Mouse (Mus musculus) MEL (cell line): ENCODE measurements around the gene Tceal5. TPM values are rescaled to one million over a fixed set of nuclear protein-coding genes. Genes with fewer than 3 reads are reported as not detected.

ENCODE experiments used
- DNase-seq: peaks from one replicate; pipeline ENCODE4 v3.0.0; 2011; ENCODE audit warnings: low read depth, low spot score
- H3K27ac ChIP-seq: 2 replicates; pipeline ENCODE4 v1.5.1; 2012; ENCODE audit warnings: low read depth, mild to moderate bottlenecking, control low read depth, low read length, moderate library complexity; ENCODE audit not compliant: control insufficient read depth
- H3K27me3 ChIP-seq, 2 experiments: fragments of 150-350 bp in 1 of 2; sonication (generic) in 1 of 2; 2 replicates each; pipeline ENCODE4 v1.6.1; 2012; ENCODE audit warnings: low read length in 2 of 2, mild to moderate bottlenecking in 2 of 2, improper control_type of control experiment in 1 of 2, moderate library complexity in 1 of 2; ENCODE audit not compliant: insufficient read depth in 2 of 2, control insufficient read depth in 1 of 2
- H3K36me3 ChIP-seq, 2 experiments: 2 replicates each; pipeline ENCODE4 v1.6.1; 2012 to 2014; ENCODE audit warnings: low read length in 2 of 2, improper control_type of control experiment in 1 of 2, inconsistent platforms in 1 of 2, mild to moderate bottlenecking in 1 of 2; ENCODE audit not compliant: insufficient read depth in 2 of 2, control insufficient read depth in 1 of 2
- H3K4me1 ChIP-seq, 2 experiments: fragments of 150-350 bp in 1 of 2; sonication (generic) in 1 of 2; 2 replicates each; pipeline ENCODE4 v1.6.1; 2012; ENCODE audit warnings: low read length in 2 of 2, improper control_type of control experiment in 1 of 2, mild to moderate bottlenecking in 1 of 2; ENCODE audit not compliant: insufficient read depth in 2 of 2, control insufficient read depth in 1 of 2
- H3K4me3 ChIP-seq, 2 experiments: fragments of 150-350 bp in 1 of 2; sonication (generic) in 1 of 2; 2 replicates each; pipeline ENCODE4 v1.5.1; 2012; ENCODE audit warnings: low read depth in 2 of 2, low read length in 2 of 2, mild to moderate bottlenecking in 2 of 2, moderate library complexity in 2 of 2, control low read depth in 1 of 2, improper control_type of control experiment in 1 of 2; ENCODE audit not compliant: control insufficient read depth in 1 of 2, insufficient read depth in 1 of 2
- H3K79me2 ChIP-seq: 2 replicates; pipeline ENCODE4 v1.6.1; 2012; ENCODE audit warnings: mild to moderate bottlenecking, low read length, moderate library complexity; ENCODE audit not compliant: control insufficient read depth, poor library complexity, insufficient read depth
- H3K9ac ChIP-seq: 2 replicates; pipeline ENCODE4 v1.6.1; 2012; ENCODE audit warnings: low read depth, mild to moderate bottlenecking, control low read depth, low read length, moderate library complexity; ENCODE audit not compliant: control insufficient read depth, poor library complexity, severe bottlenecking
- H3K9me3 ChIP-seq: fragments of 150-350 bp; sonication (generic); replicated peaks from 2 replicates; pipeline ENCODE4 v1.6.1; 2012; ENCODE audit warnings: mild to moderate bottlenecking, low read length, improper control_type of control experiment, moderate library complexity; ENCODE audit not compliant: insufficient read depth
- BHLHE40 ChIP-seq: IDR thresholded peaks from 2 replicates; pipeline ENCODE4 v1.6.1; 2012; ENCODE audit warnings: low read depth, mild to moderate bottlenecking, inconsistent platforms, low read length, improper control_type of control experiment, borderline replicate concordance
- CHD1 ChIP-seq: IDR thresholded peaks from 2 replicates; pipeline ENCODE4 v1.6.1; 2012; ENCODE audit warnings: low read depth, mild to moderate bottlenecking, inconsistent platforms, low read length, improper control_type of control experiment
- CTCF ChIP-seq, 3 experiments: IDR thresholded peaks in 2 of 3; conservative IDR thresholded peaks in 1 of 3; 2 replicates each; pipeline ENCODE4 v1.5.1; 2011 to 2012; ENCODE audit warnings: low read length in 3 of 3, low read depth in 2 of 3, mild to moderate bottlenecking in 2 of 3, improper control_type of control experiment in 1 of 3, inconsistent platforms in 1 of 3, mixed read lengths in 1 of 3, moderate library complexity in 1 of 3; ENCODE audit not compliant: control insufficient read depth in 1 of 3, insufficient read depth in 1 of 3, poor library complexity in 1 of 3, severe bottlenecking in 1 of 3
- EP300 ChIP-seq, 2 experiments: IDR thresholded peaks; 2 replicates each; pipeline ENCODE4 v1.6.1; 2011; ENCODE audit warnings: improper control_type of control experiment in 2 of 2, low read length in 2 of 2, low read depth in 1 of 2, mild to moderate bottlenecking in 1 of 2
- ETS1 ChIP-seq: IDR thresholded peaks from 2 replicates; pipeline ENCODE4 v1.6.1; 2012; ENCODE audit warnings: low read depth, mild to moderate bottlenecking, inconsistent platforms, low read length, improper control_type of control experiment, moderate library complexity
- GATA1 ChIP-seq: IDR thresholded peaks from 2 replicates; pipeline ENCODE4 v1.6.1; 2011; ENCODE audit warnings: low read depth, low read length, improper control_type of control experiment
- HCFC1 ChIP-seq: IDR thresholded peaks from 2 replicates; pipeline ENCODE4 v1.6.1; 2012; ENCODE audit warnings: low read depth, mild to moderate bottlenecking, inconsistent platforms, low read length, improper control_type of control experiment, moderate library complexity
- MAX ChIP-seq: IDR thresholded peaks from 2 replicates; pipeline ENCODE4 v1.6.1; 2011; ENCODE audit warnings: low read length, improper control_type of control experiment
- MAZ ChIP-seq: IDR thresholded peaks from 2 replicates; pipeline ENCODE4 v1.6.1; 2012; ENCODE audit warnings: low read depth, mild to moderate bottlenecking, inconsistent platforms, low read length, improper control_type of control experiment
- MEF2A ChIP-seq: IDR thresholded peaks from 2 replicates; pipeline ENCODE4 v1.6.1; 2014; ENCODE audit warnings: low read depth, mild to moderate bottlenecking, inconsistent platforms, low read length, improper control_type of control experiment; ENCODE audit not compliant: poor library complexity, insufficient replicate concordance, severe bottlenecking; ENCODE audit errors: extremely low read depth
- MXI1 ChIP-seq: IDR thresholded peaks from 2 replicates; pipeline ENCODE4 v1.6.1; 2011; ENCODE audit warnings: mild to moderate bottlenecking, low read depth, low read length, improper control_type of control experiment
- POLR2AphosphoS2 ChIP-seq: IDR thresholded peaks from 2 replicates; pipeline ENCODE4 v1.6.1; 2011; ENCODE audit warnings: low read length, improper control_type of control experiment
- RAD21 ChIP-seq: IDR thresholded peaks from 2 replicates; pipeline ENCODE4 v1.6.1; 2011; ENCODE audit warnings: mild to moderate bottlenecking, low read depth, low read length, improper control_type of control experiment
- SIN3A ChIP-seq: IDR thresholded peaks from 2 replicates; pipeline ENCODE4 v1.6.1; 2012; ENCODE audit warnings: low read length, improper control_type of control experiment, inconsistent platforms
- TAL1 ChIP-seq: IDR thresholded peaks from 2 replicates; pipeline ENCODE4 v1.6.1; 2012; ENCODE audit warnings: mild to moderate bottlenecking, inconsistent platforms, low read length, moderate library complexity, mixed read lengths
- USF1 ChIP-seq: IDR thresholded peaks from 2 replicates; pipeline ENCODE4 v1.6.1; 2014; ENCODE audit warnings: low read depth, mild to moderate bottlenecking, inconsistent platforms, low read length, improper control_type of control experiment, moderate library complexity
- USF2 ChIP-seq, 2 experiments: IDR thresholded peaks; 2 replicates each; pipeline ENCODE4 v1.6.1; 2011 to 2012; ENCODE audit warnings: improper control_type of control experiment in 2 of 2, low read length in 2 of 2, borderline replicate concordance in 1 of 2, inconsistent platforms in 1 of 2, low read depth in 1 of 2, mild to moderate bottlenecking in 1 of 2; ENCODE audit not compliant: insufficient read depth in 1 of 2
- polyA plus RNA-seq, 2 experiments: library from polyadenylated mRNA; stranded (reverse) in 1 of 2; unstranded in 1 of 2; fragments of >175 nt in 1 of 2; fragments of >200 nt in 1 of 2; gene quantifications; 2 replicates each; pipeline versions ENCODE4 v1.2.1 to v1.2.4; 2012; ENCODE audit warnings: low replicate concordance in 2 of 2, low read depth in 1 of 2; ENCODE audit not compliant: insufficient read length in 2 of 2, insufficient read depth in 1 of 2, missing spikeins in 1 of 2
- total RNA-seq: library from RNA; depleted of rRNA; stranded (reverse); fragments of 300-350 nt; gene quantifications from 2 replicates; pipeline ENCODE4 v1.2.3, GENCODE M21; 2012

The Tceal5 gene
- total and polyA plus RNA-seq, 3 experiments = not detected

DNA sequence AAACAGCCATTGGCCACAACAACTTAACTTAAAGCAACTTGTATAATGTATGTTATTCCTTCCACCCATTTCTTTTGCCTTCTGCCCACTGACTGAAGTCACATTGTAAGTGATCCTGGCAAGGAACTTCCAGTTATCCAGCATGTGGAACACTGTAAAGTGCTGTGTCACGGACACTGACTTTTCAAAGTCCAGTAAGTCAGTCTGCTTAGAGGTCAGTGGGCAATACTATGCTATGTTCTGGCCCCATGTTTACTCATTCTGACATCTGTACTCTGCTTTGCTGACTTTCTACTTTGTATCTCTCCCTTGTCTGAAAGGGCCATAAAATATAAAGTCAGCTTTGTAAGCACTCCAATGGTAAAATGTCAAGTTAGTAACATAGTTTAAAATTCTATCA, 20.6 kb downstream of the Tceal5 start:
- TF ChIP-seq SIN3A (no peak), CTCF (IDR thresholded peaks at IDR 0.05 in 2 of 3, conservative IDR thresholded peaks at IDR 0.05 in 1 of 3; ENCODE audit: control insufficient read depth in 1 of 3, insufficient read depth in 1 of 3, low read depth in 2 of 3, low read length in 3 of 3, poor library complexity in 1 of 3, severe bottlenecking in 1 of 3) (no peak), BHLHE40 (no peak), MAZ (no peak), HCFC1 (no peak), RAD21 (no peak), ETS1 (no peak), MAX (no peak), GATA1 (no peak), TAL1 (no peak)
- no peaks in the 10 kb centered on the region for H3K9me3 ChIP-seq
- H3K4me1 ChIP-seq = no peaks in the 10 kb centered on the region
- H3K4me3 ChIP-seq = no peak overlapping the region
- no peak overlapping the region for H3K27ac ChIP-seq
- no peaks in the 10 kb centered on the region; a peak in 1 of 4 replicates for H3K36me3 ChIP-seq
- H3K27me3 ChIP-seq = peaks cover 5 to 9% of the 10 kb centered on the region in 2 experiments
- no peak for DNase-seq
- no peak overlapping the region for H3K9ac ChIP-seq
- H3K79me2 ChIP-seq = no peaks in the 10 kb centered on the region

GRCm38 (mm10) chrX:136180897-136181553, 22.7 kb downstream of the Tceal5 start:
- no peaks in the 10 kb centered on the region for H3K79me2 ChIP-seq
- H3K4me3 ChIP-seq = no peak overlapping the region
- no peak for TF ChIP-seq HCFC1
- TF ChIP-seq SIN3A = no peak
- no peak for TF ChIP-seq CHD1
- TF ChIP-seq USF2 (IDR thresholded peaks at IDR 0.05; ENCODE audit: borderline replicate concordance in 1 of 2, insufficient read depth in 1 of 2, low read depth in 1 of 2, low read length in 2 of 2) = no peak
- no peak for TF ChIP-seq GATA1
- no peak for TF ChIP-seq POLR2AphosphoS2
- TF ChIP-seq USF1 = no peak
- no peak for TF ChIP-seq MEF2A
- no peak for TF ChIP-seq RAD21
- TF ChIP-seq MXI1 = no peak
- no peak for TF ChIP-seq EP300 (IDR thresholded peaks at IDR 0.05; ENCODE audit: low read depth in 1 of 2, low read length in 2 of 2)
- no peak overlapping the region for H3K27ac ChIP-seq
- H3K9me3 ChIP-seq = no peaks in the 10 kb centered on the region
- H3K9ac ChIP-seq = no peak overlapping the region
- no peaks in the 10 kb centered on the region for H3K4me1 ChIP-seq
- DNase-seq = no peak
- peaks cover 5 to 11% of the 10 kb centered on the region in 2 experiments for H3K27me3 ChIP-seq
- H3K36me3 ChIP-seq = no peaks in the 10 kb centered on the region
